In the genomic region with DNA sequence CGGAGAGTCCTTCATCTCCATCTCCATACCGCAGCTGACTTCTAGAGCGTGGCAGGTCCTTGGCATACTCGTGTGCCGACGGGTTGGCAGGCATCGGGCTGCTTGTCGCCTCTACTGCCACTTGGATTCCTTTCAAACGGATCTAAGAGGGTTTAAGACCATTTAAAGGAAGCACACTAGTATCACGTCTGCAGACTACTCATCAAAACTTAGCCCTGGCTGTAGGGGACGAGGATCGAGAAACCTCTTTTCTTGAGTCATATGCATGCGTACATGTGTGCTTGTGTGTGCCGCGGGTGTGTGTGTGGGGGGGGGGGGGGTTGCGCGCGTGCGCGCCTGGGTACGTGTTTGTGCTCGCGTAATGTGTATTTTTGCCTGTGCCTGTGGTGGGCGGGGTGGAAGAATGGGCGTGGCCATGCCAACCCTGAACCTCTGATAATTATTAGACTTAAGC, we compare ENCODE assay signal across 8 mouse cellular contexts. TPM values are rescaled to one million over a fixed set of nuclear protein-coding genes. Genes with fewer than 3 reads are reported as not detected.
DNase-seq lines count a peak whose midpoint lies in the region; ATAC-seq and TF ChIP-seq lines count a peak whose summit lies in the region.

No protein-coding gene starts in this region.

- H3K4me2 ChIP-seq in lung, embryonic 15.5 days: peak overlapping the region; percentile 87

- H3K27me3 ChIP-seq in forebrain, embryonic 10.5 days (ENCODE audit: poor library complexity, severe bottlenecking): no peaks in the 10 kb centered on the region
- no peaks in the 10 kb centered on the region for H3K27me3 ChIP-seq in lung, embryonic 15.5 days

- H3K4me1 ChIP-seq in forebrain, embryonic 10.5 days: peaks cover 14% of the 10 kb centered on the region
- peaks cover 10% of the 10 kb centered on the region for H3K4me1 ChIP-seq in lung, embryonic 15.5 days
- no peaks in the 10 kb centered on the region; the same call in 1 of the 2 replicates for H3K4me1 ChIP-seq in olfactory bulb, adult 2 months (ENCODE audit: control insufficient read depth, insufficient read depth, low read length)

- intact Hi-C loops in heart, postnatal 10 days (cut with DNase I): loop anchor here (5.0 kb wide), 3 partner anchors 56 to 166 kb away; a partner anchor contains a TSS

- ATAC-seq in lung, embryonic 15.5 days (ENCODE audit: borderline replicate concordance, extremely low read depth, low FRiP score, low TSS enrichment): peak; percentile 55

- no peaks in the 10 kb centered on the region for H3K9me3 ChIP-seq in forebrain, embryonic 10.5 days
- H3K9me3 ChIP-seq in lung, embryonic 15.5 days: no peaks in the 10 kb centered on the region

- peak overlapping the region; percentile 66 for H3K9ac ChIP-seq in lung, embryonic 15.5 days

- under 1% methylated on average over 25 of the region's 25 CpGs for WGBS in forebrain, embryonic 10.5 days
- WGBS in lung, embryonic 15.5 days: 0% methylated on average over 25 of the region's 25 CpGs
- under 1% methylated on average over 25 of the region's 25 CpGs for WGBS in olfactory bulb, adult 2 months

- TF ChIP-seq CTCF in olfactory bulb, adult 2 months (IDR thresholded peaks at IDR 0.05; ENCODE audit: insufficient read depth, low read depth, low read length): no peak

- H3K36me3 ChIP-seq in forebrain, embryonic 10.5 days (replicated peaks): peaks cover 25% of the 10 kb centered on the region
- H3K36me3 ChIP-seq in lung, embryonic 15.5 days: no peaks in the 10 kb centered on the region

- peak overlapping the region; percentile 99 for H3K27ac ChIP-seq in forebrain, embryonic 10.5 days
- peak overlapping the region; percentile 97 for H3K27ac ChIP-seq in lung, embryonic 15.5 days
- no peak overlapping the region for H3K27ac ChIP-seq in olfactory bulb, adult 2 months (ENCODE audit: insufficient read depth, low read depth, low read length)

- TF ChIP-seq POLR2A in olfactory bulb, adult 2 months (IDR thresholded peaks at IDR 0.05; ENCODE audit: insufficient read depth, low read depth, low read length): no peak

- peak; percentile 76 for DNase-seq in ES-CJ7 (ENCODE audit: low read depth, low spot score)
- DNase-seq in c-Kit-negative CD71-positive TER-119-positive erythroid progenitor cells, embryonic 14.5 days (ENCODE audit: low read depth, low spot score): peak; percentile 64
- peak; percentile 82 for DNase-seq in forebrain, embryonic 10.5 days (ENCODE audit: extremely low spot score, low spot score)
- peak; percentile 67 to 71 for DNase-seq in heart, postnatal 10 days
- peak; percentile 65 to 78 for DNase-seq in kidney, postnatal 4 days
- peak; percentile 63 for DNase-seq in thymus, postnatal 25 days

- H3K4me3 ChIP-seq in forebrain, embryonic 10.5 days: peak overlapping the region; percentile 98
- peak overlapping the region; percentile 93 for H3K4me3 ChIP-seq in lung, embryonic 15.5 days
- peak overlapping the region; percentile 84 for H3K4me3 ChIP-seq in olfactory bulb, adult 2 months (ENCODE audit: insufficient read depth, low read depth, low read length)

RNA-seq across cellular contexts. Expression of a gene that starts 0.7 kb away (rescaled TPM):
- 83.3 and 91.6 TPM in 2 replicates for polyA plus RNA-seq in forebrain, embryonic 10.5 days (2016; fragmentation: Nextera tagmentation; extraction: Ambion mirVana)
- 10 to 100 TPM; 17.8 to 21.1 TPM for total RNA-seq in heart, postnatal 10 days (2021)
- polyA plus RNA-seq in lung, embryonic 15.5 days (2015; fragmentation: Nextera tagmentation; extraction: Ambion mirVana): 37.0 and 40.3 TPM in 2 replicates
- not detected in 2 replicates for polyA plus RNA-seq in olfactory bulb, adult 2 months (2012; ENCODE audit: insufficient read depth, insufficient read length, low replicate concordance, missing spikeins)

RNA-seq across cellular contexts. Expression of a gene that starts 23.4 kb away (rescaled TPM):
- polyA plus RNA-seq in forebrain, embryonic 10.5 days (2016; fragmentation: Nextera tagmentation; extraction: Ambion mirVana): 671 and 721 TPM in 2 replicates
- total RNA-seq in heart, postnatal 10 days (2021): 10 to 100 TPM; 66.0 to 67.2 TPM
- polyA plus RNA-seq in lung, embryonic 15.5 days (2015; fragmentation: Nextera tagmentation; extraction: Ambion mirVana): 404 and 413 TPM in 2 replicates
- polyA plus RNA-seq in olfactory bulb, adult 2 months (2012; ENCODE audit: insufficient read depth, insufficient read length, low replicate concordance, missing spikeins): not detected in 2 replicates

RNA-seq across cellular contexts. Expression of a gene that starts 32.6 kb away (rescaled TPM):
- polyA plus RNA-seq in forebrain, embryonic 10.5 days (2016; fragmentation: Nextera tagmentation; extraction: Ambion mirVana): not detected in 2 replicates
- not detected for total RNA-seq in heart, postnatal 10 days (2021)
- polyA plus RNA-seq in lung, embryonic 15.5 days (2015; fragmentation: Nextera tagmentation; extraction: Ambion mirVana): 0.97 and 1.8 TPM in 2 replicates
- polyA plus RNA-seq in olfactory bulb, adult 2 months (2012; ENCODE audit: insufficient read depth, insufficient read length, low replicate concordance, missing spikeins): not detected in 2 replicates

Comparison
In these comparisons a context has a peak if more than half of its experiments do, and no peak if none do; other contexts are left out.
1. RNA of a gene that starts 0.7 kb away (polyA plus RNA-seq): 83.3 to 91.6 TPM in forebrain, embryonic 10.5 days and 37.0 to 40.3 TPM in lung, embryonic 15.5 days; not detected in olfactory bulb, adult 2 months; every median in the first group is over 10 times any median in the second.
2. Peak in every context shown above with its lines, with median percentiles within 50 percentile points of each other: DNase-seq and H3K4me3 ChIP-seq.